Comparison of ENCODE assay signal across 21 mouse cellular contexts in the genomic region with DNA sequence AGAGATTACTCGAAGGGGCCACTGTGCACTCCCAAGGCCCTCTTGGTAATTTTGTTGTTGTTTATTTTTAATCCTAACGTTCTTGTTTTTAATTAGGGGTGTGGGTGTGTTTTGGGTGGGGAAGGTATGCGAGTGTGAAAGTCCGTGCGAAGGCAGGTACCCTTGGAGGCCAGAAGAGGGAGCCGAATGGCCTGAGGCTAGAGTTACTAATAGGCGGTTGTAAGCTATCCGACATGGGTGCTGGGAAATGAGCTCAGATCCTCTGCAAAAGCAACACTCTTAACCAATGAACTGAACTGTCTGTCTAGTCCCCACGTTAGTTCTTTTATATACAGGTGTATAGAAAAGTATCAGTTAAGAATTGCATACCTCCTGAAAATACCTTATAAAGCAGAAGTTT. TPM values are rescaled to one million over a fixed set of nuclear protein-coding genes. Genes with fewer than 3 reads are reported as not detected.
DNase-seq lines count a peak whose midpoint lies in the region; ATAC-seq and TF ChIP-seq lines count a peak whose summit lies in the region.
"Had no signal": no experiment of that assay in that cellular context is flagged by ENCODE, and none has a peak within 500 bp of the region (broad histone marks: within the 10 kb centered on the region; RNA-seq: fewer than 3 reads in every experiment).

No protein-coding gene starts in this region.

- intact Hi-C loops in left cerebral cortex, postnatal 4 days (cut with DNase I), result no loop called here

- ATAC-seq in liver, postnatal 0 days, result no peak
- no peak for ATAC-seq in liver, embryonic 12.5 days
- ATAC-seq: hindbrain, postnatal 0 days had no signal

- TF ChIP-seq EP300 in liver, postnatal 0 days (IDR thresholded peaks at IDR 0.05; ENCODE audit: low read depth), result no peak
- no peak for TF ChIP-seq EP300 in ES-Bruce4 (IDR thresholded peaks at IDR 0.05; ENCODE audit: insufficient read depth, low read depth, low read length)

- H3K9ac ChIP-seq in liver, postnatal 0 days (replicated peaks), result no peak overlapping the region
- no peak overlapping the region for H3K9ac ChIP-seq in liver, embryonic 12.5 days
- no peak overlapping the region for H3K9ac ChIP-seq in ES-Bruce4 (ENCODE audit: low read depth, poor library complexity, severe bottlenecking)
- H3K9ac ChIP-seq: embryonic facial prominence, embryonic 13.5 days; kidney, embryonic 15.5 days; neural tube, embryonic 13.5 days had no signal

- no peaks in the 10 kb centered on the region for H3K9me3 ChIP-seq in liver, postnatal 0 days (ENCODE audit: low read length)
- no peaks in the 10 kb centered on the region for H3K9me3 ChIP-seq in liver, embryonic 12.5 days (replicated peaks)
- no peaks in the 10 kb centered on the region for H3K9me3 ChIP-seq in ES-Bruce4 (replicated peaks; ENCODE audit: control insufficient read depth, insufficient read depth, low read length, poor library complexity, severe bottlenecking)
- H3K9me3 ChIP-seq: embryonic facial prominence, embryonic 13.5 days; kidney, embryonic 15.5 days; neural tube, embryonic 13.5 days had no signal

- H3K27me3 ChIP-seq in liver, postnatal 0 days (ENCODE audit: insufficient read depth, low read length), result peaks cover 45% of the 10 kb centered on the region
- H3K27me3 ChIP-seq in liver, embryonic 12.5 days (replicated peaks), result peaks cover 86% of the 10 kb centered on the region
- H3K27me3 ChIP-seq in ES-Bruce4 (ENCODE audit: control insufficient read depth, insufficient read depth, low read length, poor library complexity, severe bottlenecking), result no peaks in the 10 kb centered on the region

- H3K4me1 ChIP-seq in liver, postnatal 0 days (ENCODE audit: insufficient read depth), result 0 out of 2 replicates have a peak, but pooled peaks cover 4% of the 10 kb centered on the region
- H3K4me1 ChIP-seq in liver, embryonic 12.5 days, result 0 out of 2 replicates have a peak, but pooled peaks cover 7% of the 10 kb centered on the region
- no peaks in the 10 kb centered on the region for H3K4me1 ChIP-seq in ES-Bruce4 (ENCODE audit: control insufficient read depth, insufficient read depth, low read length)
- H3K4me1 ChIP-seq in embryonic fibroblast, embryonic 13.5 days (ENCODE audit: control insufficient read depth, insufficient read depth, low read length), result no peaks in the 10 kb centered on the region

- peak; percentile 21 for TF ChIP-seq CTCF in liver, postnatal 0 days (IDR thresholded peaks at IDR 0.05; ENCODE audit: low read depth)
- peak; percentile 46 for TF ChIP-seq CTCF in ES-Bruce4 (IDR thresholded peaks at IDR 0.05; ENCODE audit: low read depth, low read length)
- TF ChIP-seq CTCF in embryonic fibroblast, embryonic 13.5 days (IDR thresholded peaks at IDR 0.05; ENCODE audit: borderline replicate concordance, insufficient read depth, low read length), result 0 out of 2 replicates have a peak, but pooled peaks have one; percentile 8

- TF ChIP-seq POLR2A in ES-Bruce4 (IDR thresholded peaks at IDR 0.05; ENCODE audit: insufficient read depth, low read length), result no peak
- TF ChIP-seq POLR2A in embryonic fibroblast, embryonic 13.5 days (IDR thresholded peaks at IDR 0.05; ENCODE audit: low read depth, low read length), result no peak

- no peak overlapping the region for H3K4me2 ChIP-seq in liver, postnatal 0 days (ENCODE audit: low read depth, low read length)
- no peak overlapping the region for H3K4me2 ChIP-seq in liver, embryonic 12.5 days
- H3K4me2 ChIP-seq: embryonic facial prominence, embryonic 13.5 days; kidney, embryonic 15.5 days; neural tube, embryonic 13.5 days had no signal

- no peak overlapping the region for H3K27ac ChIP-seq in liver, postnatal 0 days (ENCODE audit: low read depth)
- H3K27ac ChIP-seq in liver, embryonic 12.5 days, result no peak overlapping the region
- H3K27ac ChIP-seq in ES-Bruce4 (ENCODE audit: insufficient read depth, low read length), result no peak overlapping the region
- H3K27ac ChIP-seq in embryonic fibroblast, embryonic 13.5 days (ENCODE audit: insufficient read depth, low read length), result no peak overlapping the region
- H3K27ac ChIP-seq: embryonic facial prominence, embryonic 13.5 days; hindbrain, postnatal 0 days; kidney, embryonic 15.5 days; neural tube, embryonic 13.5 days had no signal

- no peak overlapping the region for H3K4me3 ChIP-seq in liver, postnatal 0 days (ENCODE audit: low read depth, low read length)
- H3K4me3 ChIP-seq in liver, embryonic 12.5 days, result no peak overlapping the region
- no peak overlapping the region for H3K4me3 ChIP-seq in ES-Bruce4 (ENCODE audit: low read depth, low read length)
- no peak overlapping the region for H3K4me3 ChIP-seq in embryonic fibroblast, embryonic 13.5 days (ENCODE audit: insufficient read depth, low read length)
- H3K4me3 ChIP-seq: embryonic facial prominence, embryonic 13.5 days; kidney, embryonic 15.5 days; neural tube, embryonic 13.5 days had no signal

- 58% methylated on average over 9 of the region's 9 CpGs for WGBS in liver, postnatal 0 days (ENCODE audit: insufficient replicate concordance)
- WGBS in liver, embryonic 12.5 days (ENCODE audit: insufficient replicate concordance), result 38% methylated on average over 9 of the region's 9 CpGs

- no peaks in the 10 kb centered on the region for H3K36me3 ChIP-seq in liver, postnatal 0 days (replicated peaks; ENCODE audit: insufficient read depth, low read length)
- H3K36me3 ChIP-seq in liver, embryonic 12.5 days, result no peaks in the 10 kb centered on the region
- no peaks in the 10 kb centered on the region for H3K36me3 ChIP-seq in ES-Bruce4 (ENCODE audit: control insufficient read depth, insufficient read depth, low read length, poor library complexity, severe bottlenecking)
- H3K36me3 ChIP-seq: embryonic facial prominence, embryonic 13.5 days; kidney, embryonic 15.5 days; neural tube, embryonic 13.5 days had no signal

- peak; percentile 45 for DNase-seq in embryo, embryonic 10 days (ENCODE audit: low spot score)
- DNase-seq in embryo, embryonic 10.5 days (ENCODE audit: low spot score), result no peak
- DNase-seq in liver, postnatal 0 days, result no peak
- DNase-seq in right cerebral cortex, postnatal 14 days, result no peak
- no peak for DNase-seq in left cerebral cortex, postnatal 4 days
- DNase-seq: adrenal gland, adult 8-10 months; cerebellum, postnatal 14 days; heart, postnatal 10 days; layer of hippocampus, postnatal 36 days; lung, postnatal 14 days; midbrain, embryonic 14.5 days; retina, postnatal 1 day had no signal

RNA-seq across cellular contexts. Expression of a gene that starts 43.8 kb away (rescaled TPM):
- polyA plus RNA-seq in liver, postnatal 0 days (2015; fragmentation: Nextera tagmentation; extraction: Ambion mirVana), result 0.05 and 0.13 TPM in 2 replicates
- polyA plus RNA-seq in liver, embryonic 12.5 days (2016; fragmentation: Nextera tagmentation; extraction: Ambion mirVana), result 0.33 and 1.2 TPM in 2 replicates
- not detected in 2 replicates for polyA plus RNA-seq in ES-Bruce4 (2011; ENCODE audit: insufficient read depth, insufficient read length, low read depth, missing spikeins)
- not detected in 2 replicates for polyA plus RNA-seq in embryonic fibroblast, embryonic 13.5 days (2011; ENCODE audit: insufficient read length, low read depth, missing spikeins)
- total RNA-seq in left cerebral cortex, postnatal 4 days (2021), result not detected
- total RNA-seq: adrenal gland, adult 8-10 months; granulocyte monocyte progenitor cell, adult 5-6 weeks; heart, postnatal 10 days; hindbrain, postnatal 0 days; layer of hippocampus, postnatal 36 days had no signal
- polyA plus RNA-seq: hindbrain, postnatal 0 days; limb, embryonic 11.5 days; neural tube, embryonic 13.5 days had no signal

RNA-seq across cellular contexts. Expression of a gene that starts 43.9 kb away (rescaled TPM):
- polyA plus RNA-seq in liver, postnatal 0 days (2015; fragmentation: Nextera tagmentation; extraction: Ambion mirVana), result 127 and 137 TPM in 2 replicates
- 24.0 and 27.6 TPM in 2 replicates for polyA plus RNA-seq in liver, embryonic 12.5 days (2016; fragmentation: Nextera tagmentation; extraction: Ambion mirVana)
- 148 and 152 TPM in 2 replicates for polyA plus RNA-seq in ES-Bruce4 (2011; ENCODE audit: insufficient read depth, insufficient read length, low read depth, missing spikeins)
- 48.1 and 56.5 TPM in 2 replicates for polyA plus RNA-seq in embryonic fibroblast, embryonic 13.5 days (2011; ENCODE audit: insufficient read length, low read depth, missing spikeins)
- 10 to 100 TPM; 75.4 to 89.8 TPM for total RNA-seq in left cerebral cortex, postnatal 4 days (2021)
